Mouse (Mus musculus) cortical plate, adult 2 months (tissue): ENCODE results near the gene U90926. TPM values are rescaled to one million over a fixed set of nuclear protein-coding genes. Genes with fewer than 3 reads are reported as not detected.

ENCODE experiments used
- H3K27ac ChIP-seq: fragments of 200-500 bp; 2 replicates; pipeline ENCODE4 v1.5.1; 2012; ENCODE audit warnings: low read length, control low read depth, inconsistent platforms; ENCODE audit not compliant: insufficient read depth
- H3K4me1 ChIP-seq: fragments of 200-500 bp; 2 replicates; pipeline ENCODE4 v1.6.1; 2011; ENCODE audit warnings: low read length; ENCODE audit not compliant: control insufficient read depth, insufficient read depth
- H3K4me3 ChIP-seq: fragments of 200-500 bp; 2 replicates; pipeline ENCODE4 v1.5.1; 2011; ENCODE audit warnings: mild to moderate bottlenecking, low read length, control low read depth; ENCODE audit not compliant: insufficient read depth
- CTCF ChIP-seq: fragments of 200-500 bp; IDR thresholded peaks from 2 replicates; pipeline ENCODE4 v1.5.1; 2011; ENCODE audit warnings: mild to moderate bottlenecking, control low read depth, low read length; ENCODE audit not compliant: insufficient read depth; ENCODE audit errors: extremely low read depth
- POLR2A ChIP-seq: fragments of 200-500 bp; IDR thresholded peaks from 2 replicates; pipeline ENCODE4 v1.6.1; 2011; ENCODE audit warnings: mild to moderate bottlenecking, low read length, control low read depth; ENCODE audit not compliant: insufficient read depth; ENCODE audit errors: extremely low read depth
- polyA plus RNA-seq: library from polyadenylated mRNA; depleted of rRNA; stranded (reverse); fragments of >200 nt; gene quantifications from 2 replicates; pipeline ENCODE4 v1.2.3, GENCODE M21; 2012; rRNA removed

Gene U90926
- not detected in 2 replicates for polyA plus RNA-seq

- no peak within 1 kb of the TSS for H3K27ac ChIP-seq
- H3K4me3 ChIP-seq: no peak within 1 kb of the TSS
- no peaks in the 10 kb centered on the region for H3K4me1 ChIP-seq
- no peak for TF ChIP-seq POLR2A
- TF ChIP-seq CTCF: no peak
Observed at GRCm38 (mm10) chr5:92215308-92215707, at the start of gene U90926. TSS of gene U90926 (minus strand) at chr5:92215408.

- Histone ChIP-seq H3K27ac (no peak overlapping the region), H3K4me3 (no peak overlapping the region), H3K4me1 (0 out of 2 replicates have a peak, but pooled peaks cover 3% of the 10 kb centered on the region)
- TF ChIP-seq POLR2A: no peak
- TF ChIP-seq CTCF: no peak
Observed at GRCm38 (mm10) chr5:92263761-92264359, 48.7 kb upstream of the U90926 start.

- no peak overlapping the region for H3K4me3 ChIP-seq
- no peak for TF ChIP-seq POLR2A
- no peak for TF ChIP-seq CTCF
- H3K4me1 ChIP-seq: 0 out of 2 replicates have a peak, but pooled peaks cover 3% of the 10 kb centered on the region
- H3K27ac ChIP-seq: no peak overlapping the region
Observed at GRCm38 (mm10) chr5:92262646-92263045, 47.4 kb upstream of the U90926 start.

- TF ChIP-seq CTCF (no peak), POLR2A (no peak)
- Histone ChIP-seq H3K4me3 (no peak within 1 kb of the TSS), H3K27ac (no peak within 1 kb of the TSS), H3K4me1 (no peaks in the 10 kb centered on the region)
Observed at GRCm38 (mm10) chr5:92256218-92256617, 41.0 kb upstream of the U90926 start, which contains the start of gene Ppef2. TSS of gene Ppef2 (minus strand) at chr5:92256278.

- Histone ChIP-seq H3K27ac (no peak overlapping the region), H3K4me3 (no peak overlapping the region), H3K4me1 (no peaks in the 10 kb centered on the region)
- TF ChIP-seq POLR2A: no peak
- TF ChIP-seq CTCF: no peak
Observed at GRCm38 (mm10) chr5:92254476-92254875, 39.3 kb upstream of the U90926 start.

- H3K4me1 ChIP-seq: no peaks in the 10 kb centered on the region
- H3K27ac ChIP-seq: no peak overlapping the region
- H3K4me3 ChIP-seq: no peak overlapping the region
- TF ChIP-seq CTCF (peak; percentile 48), POLR2A (no peak)
Observed at GRCm38 (mm10) chr5:92252797-92253343, 37.7 kb upstream of the U90926 start.

- no peaks in the 10 kb centered on the region for H3K4me1 ChIP-seq
- TF ChIP-seq CTCF (no peak), POLR2A (no peak)
- no peak overlapping the region for H3K4me3 ChIP-seq
- no peak overlapping the region for H3K27ac ChIP-seq
Observed at GRCm38 (mm10) chr5:92252031-92252430, 36.8 kb upstream of the U90926 start.

- Histone ChIP-seq H3K27ac (no peak overlapping the region), H3K4me1 (no peaks in the 10 kb centered on the region), H3K4me3 (no peak overlapping the region)
- TF ChIP-seq POLR2A: no peak
- TF ChIP-seq CTCF: no peak
Observed at GRCm38 (mm10) chr5:92248614-92249013, 33.4 kb upstream of the U90926 start.

GRCm38 (mm10) chr5:92245483-92245882 lies 30.3 kb upstream of the U90926 start:
- H3K4me1 ChIP-seq: no peaks in the 10 kb centered on the region
- H3K4me3 ChIP-seq: no peak overlapping the region
- H3K27ac ChIP-seq: no peak overlapping the region
- no peak for TF ChIP-seq CTCF
- TF ChIP-seq POLR2A: no peak

- TF ChIP-seq POLR2A (no peak), CTCF (no peak)
- H3K4me3 ChIP-seq: no peak overlapping the region
- H3K4me1 ChIP-seq: no peaks in the 10 kb centered on the region
- no peak overlapping the region for H3K27ac ChIP-seq
Observed at GRCm38 (mm10) chr5:92244900-92245299, 29.7 kb upstream of the U90926 start.
